Mouse (Mus musculus) stomach, embryonic 16.5 days (tissue): ENCODE data around the gene Dst. TPM values are rescaled to one million over a fixed set of nuclear protein-coding genes. Genes with fewer than 3 reads are reported as not detected.

Experiments
- ATAC-seq: fragments of 200-750 bp; cut with Nextera tagmentation; 2 replicates; pipeline ENCODE4 v1.8.0; 2017; ENCODE audit warnings: moderate number of reproducible peaks, moderate TSS enrichment; ENCODE audit not compliant: insufficient read depth, low FRiP score
- H3K27ac ChIP-seq: fragments of 300-500 bp; sonication (generic); 2 replicates; pipeline ENCODE4 v1.5.1; 2014; ENCODE audit warnings: low read length
- H3K27me3 ChIP-seq: fragments of 300-500 bp; sonication (generic); 2 replicates; pipeline ENCODE4 v1.6.1; 2014; ENCODE audit warnings: low read length, control low read depth, mixed read lengths; ENCODE audit not compliant: control insufficient read depth, insufficient read depth
- H3K36me3 ChIP-seq: fragments of 300-500 bp; sonication (generic); 2 replicates; pipeline ENCODE4 v1.6.1; 2014; ENCODE audit warnings: low read length; ENCODE audit not compliant: control insufficient read depth, insufficient read depth
- H3K4me1 ChIP-seq: fragments of 300-500 bp; sonication (generic); 2 replicates; pipeline ENCODE4 v1.6.1; 2014; ENCODE audit warnings: low read length, control low read depth, mixed read lengths; ENCODE audit not compliant: control insufficient read depth, insufficient read depth
- H3K4me2 ChIP-seq: fragments of 300-500 bp; sonication (generic); 2 replicates; pipeline ENCODE4 v1.6.1; 2014; ENCODE audit warnings: low read depth, low read length, mixed read lengths
- H3K4me3 ChIP-seq: fragments of 300-500 bp; sonication (generic); replicated peaks from 2 replicates; pipeline ENCODE4 v1.5.1; 2014; ENCODE audit warnings: mild to moderate bottlenecking, low read length
- H3K9ac ChIP-seq: fragments of 300-500 bp; sonication (generic); 2 replicates; pipeline ENCODE4 v1.6.1; 2014; ENCODE audit warnings: low read length
- H3K9me3 ChIP-seq: fragments of 300-500 bp; sonication (generic); replicated peaks from 2 replicates; pipeline ENCODE4 v1.6.1; 2016; ENCODE audit warnings: low read length, control low read depth; ENCODE audit not compliant: control insufficient read depth
- WGBS: fragments of 180-500 bp; shearing (Covaris S2); extraction: QIAGEN DNeasy Blood & Tissue Kit; methylation state at CpG from one replicate; pipeline ENCODE4 v1.1.7; 2014; 5-methylcytosine and 5-hydroxymethylcytosine counted together
- polyA plus RNA-seq: library from polyadenylated mRNA; unstranded; fragments of >200 nt; fragmentation: Nextera tagmentation; extraction: Ambion mirVana; gene quantifications from 2 replicates; pipeline ENCODE4 v1.2.1, GENCODE M21; 2015

Gene Dst
- polyA plus RNA-seq, 1 experiment from 2014 or later, result 27.8 TPM

- no peak overlapping the region for H3K4me3 ChIP-seq
- no peak overlapping the region for H3K9ac ChIP-seq
- H3K4me2 ChIP-seq, result no peak overlapping the region
- no peaks in the 10 kb centered on the region for H3K36me3 ChIP-seq
- H3K27ac ChIP-seq, result no peak overlapping the region
- H3K9me3 ChIP-seq, result no peaks in the 10 kb centered on the region
- ATAC-seq, result no peak
- H3K27me3 ChIP-seq, result no peaks in the 10 kb centered on the region
- 70% methylated on average over 5 of the region's 5 CpGs for WGBS
- H3K4me1 ChIP-seq, result no peaks in the 10 kb centered on the region
Measured at GRCm38 (mm10) chr1:33939828-33940227, 31.8 kb downstream of the Dst start.

- Histone ChIP-seq H3K27me3 (no peaks in the 10 kb centered on the region), H3K27ac (no peak overlapping the region), H3K9me3 (no peaks in the 10 kb centered on the region), H3K4me2 (no peak overlapping the region), H3K36me3 (no peaks in the 10 kb centered on the region), H3K9ac (no peak overlapping the region), H3K4me3 (no peak overlapping the region), H3K4me1 (no peaks in the 10 kb centered on the region)
- ATAC-seq, result no peak
- 78% methylated on average over 11 of the region's 11 CpGs for WGBS
Measured at GRCm38 (mm10) chr1:33940364-33940928, 32.4 kb downstream of the Dst start.

- Histone ChIP-seq H3K4me2 (no peak overlapping the region), H3K36me3 (no peaks in the 10 kb centered on the region), H3K4me1 (no peaks in the 10 kb centered on the region), H3K4me3 (no peak overlapping the region), H3K27me3 (no peaks in the 10 kb centered on the region), H3K27ac (no peak overlapping the region), H3K9me3 (no peaks in the 10 kb centered on the region), H3K9ac (no peak overlapping the region)
- 84% methylated on average over 8 of the region's 8 CpGs for WGBS
- no peak for ATAC-seq
Measured at GRCm38 (mm10) chr1:33942638-33943037, 34.6 kb downstream of the Dst start.

- H3K27ac ChIP-seq, result no peak overlapping the region
- H3K4me2 ChIP-seq, result no peak overlapping the region
- no peak for ATAC-seq
- no peaks in the 10 kb centered on the region for H3K36me3 ChIP-seq
- H3K4me1 ChIP-seq, result no peaks in the 10 kb centered on the region
- no peaks in the 10 kb centered on the region for H3K27me3 ChIP-seq
- H3K9ac ChIP-seq, result no peak overlapping the region
- no peaks in the 10 kb centered on the region for H3K9me3 ChIP-seq
- H3K4me3 ChIP-seq, result no peak overlapping the region
- 83% methylated on average over 2 of the region's 2 CpGs for WGBS
Measured at GRCm38 (mm10) chr1:33943943-33944342, 35.9 kb downstream of the Dst start.

- Histone ChIP-seq H3K36me3 (no peaks in the 10 kb centered on the region), H3K4me3 (peak overlapping the region; percentile 18; the same call in 1 of the 2 replicates), H3K9ac (no peak overlapping the region), H3K4me2 (peak overlapping the region; percentile 43), H3K4me1 (no peaks in the 10 kb centered on the region), H3K27me3 (no peaks in the 10 kb centered on the region), H3K27ac (no peak overlapping the region), H3K9me3 (no peaks in the 10 kb centered on the region)
- WGBS, result 42% methylated on average over 17 of the region's 17 CpGs
- peak; percentile 87 for ATAC-seq
Measured at GRCm38 (mm10) chr1:33944977-33945750, 37.1 kb downstream of the Dst start.

- no peaks in the 10 kb centered on the region for H3K9me3 ChIP-seq
- no peaks in the 10 kb centered on the region for H3K4me1 ChIP-seq
- 0 out of 2 replicates have a peak overlapping the region, but pooled peaks have one; percentile 43 for H3K4me2 ChIP-seq
- H3K4me3 ChIP-seq, result no peak overlapping the region
- H3K27ac ChIP-seq, result no peak overlapping the region
- no peaks in the 10 kb centered on the region for H3K27me3 ChIP-seq
- 82% methylated on average over 6 of the region's 6 CpGs for WGBS
- no peak overlapping the region for H3K9ac ChIP-seq
- no peak for ATAC-seq
- H3K36me3 ChIP-seq, result no peaks in the 10 kb centered on the region
Measured at GRCm38 (mm10) chr1:33945756-33946155, 37.7 kb downstream of the Dst start.

GRCm38 (mm10) chr1:33946601-33947395, 38.8 kb downstream of the Dst start:
- H3K4me1 ChIP-seq, result no peaks in the 10 kb centered on the region
- H3K4me3 ChIP-seq, result no peak overlapping the region
- H3K4me2 ChIP-seq, result no peak overlapping the region
- ATAC-seq, result no peak
- no peak overlapping the region for H3K9ac ChIP-seq
- H3K9me3 ChIP-seq, result no peaks in the 10 kb centered on the region
- 81% methylated on average over 12 of the region's 12 CpGs for WGBS
- no peaks in the 10 kb centered on the region for H3K27me3 ChIP-seq
- H3K36me3 ChIP-seq, result no peaks in the 10 kb centered on the region
- H3K27ac ChIP-seq, result no peak overlapping the region

GRCm38 (mm10) chr1:33947838-33948237, 39.8 kb downstream of the Dst start:
- Histone ChIP-seq H3K27ac (no peak overlapping the region), H3K36me3 (no peaks in the 10 kb centered on the region), H3K9me3 (no peaks in the 10 kb centered on the region), H3K4me1 (no peaks in the 10 kb centered on the region), H3K27me3 (no peaks in the 10 kb centered on the region), H3K4me2 (no peak overlapping the region), H3K4me3 (no peak overlapping the region), H3K9ac (no peak overlapping the region)
- WGBS, result 83% methylated on average over 6 of the region's 6 CpGs
- no peak for ATAC-seq

- ATAC-seq, result no peak
- no peaks in the 10 kb centered on the region for H3K9me3 ChIP-seq
- H3K27ac ChIP-seq, result no peak overlapping the region
- H3K4me2 ChIP-seq, result no peak overlapping the region
- H3K27me3 ChIP-seq, result no peaks in the 10 kb centered on the region
- WGBS, result 85% methylated on average over 5 of the region's 5 CpGs
- no peak overlapping the region for H3K9ac ChIP-seq
- H3K36me3 ChIP-seq, result no peaks in the 10 kb centered on the region
- H3K4me1 ChIP-seq, result no peaks in the 10 kb centered on the region
- H3K4me3 ChIP-seq, result no peak overlapping the region
Measured at GRCm38 (mm10) chr1:33948511-33948910, 40.5 kb downstream of the Dst start.
